Mouse (Mus musculus) Muller cell, postnatal 12 days (primary cell): Measurements from ENCODE around the gene Tcf7l2.

Source experiments
- DNase-seq: peaks from one replicate; pipeline ENCODE4 v3.0.0-alpha.2; 2015; ENCODE audit errors: inconsistent ontology term

The Tcf7l2 gene

DNA sequence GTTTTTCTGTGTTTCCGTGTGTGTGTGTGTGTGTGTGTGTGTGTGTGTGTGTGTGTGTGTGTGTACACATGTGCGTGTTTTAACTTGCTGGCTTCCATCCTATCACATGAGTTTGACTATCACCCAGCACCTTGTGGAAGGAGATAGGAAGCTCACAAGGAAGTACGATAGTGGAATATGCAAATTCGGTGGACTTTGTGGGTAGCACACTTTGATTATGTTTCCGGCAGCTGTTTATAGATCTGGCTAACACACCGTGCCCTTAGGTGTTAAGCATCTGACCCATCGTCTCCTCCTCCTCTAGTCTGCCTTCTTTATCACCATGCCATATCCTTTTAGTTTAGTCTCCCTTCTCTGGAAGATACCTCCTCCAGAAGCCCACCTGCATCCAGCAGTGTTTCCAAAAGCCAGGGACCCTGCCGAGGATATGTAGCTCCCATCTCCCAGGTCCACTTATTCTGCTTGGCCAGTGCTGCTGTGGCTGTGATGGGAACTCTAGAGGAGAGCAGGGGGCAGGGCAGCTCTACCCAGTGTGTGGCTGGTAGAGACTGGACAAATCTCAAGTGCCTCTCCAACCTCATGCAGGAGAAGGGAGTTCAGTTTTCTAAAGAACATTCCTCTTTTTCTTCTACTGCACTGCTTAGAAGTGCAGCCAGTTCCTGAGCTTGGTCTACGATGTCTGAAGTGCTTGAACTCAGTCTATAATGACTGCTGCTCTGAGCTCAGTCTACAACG is 118.6 kb downstream of the Tcf7l2 start:
- DNase-seq: no peak

DNA sequence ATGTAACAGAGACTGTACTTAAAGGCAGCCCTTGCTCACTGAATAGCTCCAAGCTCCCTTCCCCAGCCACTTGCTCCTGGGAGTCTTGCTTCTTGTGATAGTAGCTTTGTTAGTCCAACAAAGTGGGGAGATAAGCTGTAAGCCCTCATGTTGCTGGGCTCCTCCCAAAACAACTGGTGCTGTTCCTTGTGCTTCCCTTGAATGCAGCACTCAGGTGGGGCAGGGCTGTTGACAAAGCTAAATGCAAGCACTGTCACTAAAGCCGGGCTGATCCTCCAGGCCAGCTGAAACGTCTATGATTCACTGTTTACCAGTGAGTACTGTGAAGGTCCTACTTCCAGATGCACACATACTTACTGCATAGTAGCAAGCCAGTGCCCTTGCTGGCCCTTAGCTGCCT is 120.1 kb downstream of the Tcf7l2 start:
- no peak for DNase-seq

GRCm38 (mm10) chr19:55862559-55862958 is 120.9 kb downstream of the Tcf7l2 start:
- DNase-seq: no peak

GRCm38 (mm10) chr19:55865049-55865448 is 123.4 kb downstream of the Tcf7l2 start:
- DNase-seq: no peak

DNA sequence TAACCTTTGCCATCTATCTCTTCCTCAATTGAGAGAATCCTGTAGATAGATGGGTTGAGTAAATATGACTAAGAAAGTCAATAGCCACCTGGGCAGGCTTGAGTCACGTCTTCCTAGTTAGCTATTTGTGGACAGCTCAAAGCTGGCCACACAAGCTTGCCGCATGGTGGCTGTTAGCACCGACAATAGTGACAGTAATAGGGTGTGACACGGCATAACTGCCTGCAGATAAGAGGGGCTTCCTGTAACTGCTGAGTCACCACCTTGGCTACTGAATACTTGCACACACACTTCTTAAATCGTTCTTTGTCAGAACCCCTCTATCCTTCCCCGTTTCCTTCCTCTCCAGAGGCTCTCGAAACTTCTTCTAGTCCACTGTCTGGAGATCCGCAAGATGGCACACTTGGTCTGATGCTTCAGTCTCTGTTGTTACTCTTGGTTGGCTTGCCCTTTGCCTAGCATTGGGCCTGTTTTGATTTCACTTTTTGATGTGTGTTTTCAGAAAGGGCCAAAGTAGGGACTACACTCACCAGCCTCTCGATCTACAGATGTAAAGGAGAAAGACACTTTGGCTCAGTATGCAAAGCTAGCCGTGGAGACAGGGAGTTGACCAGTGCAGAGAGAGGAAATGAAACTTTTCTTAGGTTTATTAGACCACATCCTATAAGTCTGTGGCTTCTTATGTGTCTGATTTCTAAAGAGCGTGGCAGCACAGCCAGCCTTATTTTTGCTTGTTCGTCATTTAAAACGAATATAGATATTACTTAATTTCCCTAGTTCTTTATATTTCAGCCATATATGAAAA is 124.4 kb downstream of the Tcf7l2 start:
- no peak for DNase-seq

- no peak for DNase-seq
Measured at GRCm38 (mm10) chr19:55867255-55867654, 125.6 kb downstream of the Tcf7l2 start.

GRCm38 (mm10) chr19:55867905-55868304 is 126.3 kb downstream of the Tcf7l2 start:
- DNase-seq: peak; percentile 36

- DNase-seq: no peak
Measured at GRCm38 (mm10) chr19:55868597-55868996, 127.0 kb downstream of the Tcf7l2 start.

GRCm38 (mm10) chr19:55870825-55871224 is 129.2 kb downstream of the Tcf7l2 start:
- peak; percentile 73 for DNase-seq

GRCm38 (mm10) chr19:55871496-55871895 is 129.9 kb downstream of the Tcf7l2 start:
- no peak for DNase-seq

GRCm38 (mm10) chr19:55873221-55873620 is 131.6 kb downstream of the Tcf7l2 start:
- no peak for DNase-seq

- DNase-seq: peak; percentile 91
Measured at GRCm38 (mm10) chr19:55876501-55876900, 134.9 kb downstream of the Tcf7l2 start.

- no peak for DNase-seq
Measured at GRCm38 (mm10) chr19:55877404-55877915, 135.8 kb downstream of the Tcf7l2 start.

DNA sequence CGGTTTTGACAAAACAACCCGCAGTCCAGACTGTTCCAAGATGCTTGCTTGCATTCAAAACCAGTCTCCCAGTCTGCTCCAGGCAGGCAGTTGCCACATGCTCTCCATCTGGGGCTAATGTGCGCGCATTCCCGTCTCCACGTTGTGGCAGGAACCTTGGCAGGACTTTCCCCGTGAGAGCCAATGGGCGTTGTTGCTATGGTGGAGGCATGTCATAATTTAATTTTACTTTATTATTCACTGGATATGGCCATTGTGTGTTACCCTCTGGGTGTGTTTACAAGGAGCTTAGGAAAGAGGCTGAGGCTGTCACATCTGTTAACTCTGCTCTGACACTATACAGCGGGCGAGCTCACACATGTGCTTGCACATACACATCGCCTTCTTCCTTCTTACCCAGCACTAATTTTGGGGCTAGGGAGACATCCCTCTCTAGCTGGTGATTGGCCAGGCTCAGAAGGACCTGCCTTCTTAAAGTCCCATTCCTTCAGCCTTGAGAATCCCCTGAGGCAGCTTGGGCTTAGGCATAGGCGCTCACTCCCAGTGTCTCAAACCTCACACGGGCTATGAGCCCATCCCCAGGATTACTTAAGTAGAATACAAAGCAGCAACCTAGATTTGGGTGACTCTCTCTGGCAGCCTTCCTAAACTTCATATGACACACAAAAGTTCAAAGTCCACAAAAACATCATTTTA is 139.2 kb downstream of the Tcf7l2 start:
- DNase-seq: peak; percentile 56

- peak; percentile 74 for DNase-seq
Measured at GRCm38 (mm10) chr19:55886536-55886935, 144.9 kb downstream of the Tcf7l2 start.

GRCm38 (mm10) chr19:55891692-55892183 is 150.1 kb downstream of the Tcf7l2 start:
- no peak for DNase-seq

GRCm38 (mm10) chr19:55893557-55893956 is 151.9 kb downstream of the Tcf7l2 start:
- no peak for DNase-seq

GRCm38 (mm10) chr19:55894396-55894795 is 152.8 kb downstream of the Tcf7l2 start:
- DNase-seq: no peak

DNA sequence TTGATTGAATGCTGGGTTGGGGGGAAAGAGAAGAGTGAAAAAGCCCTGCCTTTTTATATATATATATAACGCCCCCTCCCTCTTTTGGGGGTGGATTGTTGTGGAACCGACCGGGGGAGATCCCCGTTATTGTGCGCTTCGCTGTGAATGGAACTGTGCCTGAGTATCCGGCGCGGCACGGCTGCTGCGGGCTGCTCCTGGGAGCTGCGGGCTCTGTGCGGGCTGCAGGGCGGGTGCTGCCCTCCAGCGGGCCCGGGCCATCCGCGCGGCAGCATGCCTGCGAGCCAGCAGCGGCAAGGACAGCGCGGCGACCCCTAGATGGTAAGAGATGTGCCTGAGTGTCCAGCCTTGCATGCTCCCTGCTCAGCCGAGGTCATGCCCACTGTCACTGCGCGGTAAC is 153.7 kb downstream of the Tcf7l2 start:
- peak; percentile 71 for DNase-seq

- no peak for DNase-seq
Measured at GRCm38 (mm10) chr19:55895807-55896420, 154.3 kb downstream of the Tcf7l2 start.

GRCm38 (mm10) chr19:55896629-55897028 is 155.0 kb downstream of the Tcf7l2 start:
- no peak for DNase-seq
